Mouse (Mus musculus): ENCODE results near the gene Psma5. TPM values are rescaled to one million over a fixed set of nuclear protein-coding genes. Genes with fewer than 3 reads are reported as not detected.

The Psma5 gene
- polyA plus RNA-seq, 1 experiment from 2014 or later: 277 TPM

DNA sequence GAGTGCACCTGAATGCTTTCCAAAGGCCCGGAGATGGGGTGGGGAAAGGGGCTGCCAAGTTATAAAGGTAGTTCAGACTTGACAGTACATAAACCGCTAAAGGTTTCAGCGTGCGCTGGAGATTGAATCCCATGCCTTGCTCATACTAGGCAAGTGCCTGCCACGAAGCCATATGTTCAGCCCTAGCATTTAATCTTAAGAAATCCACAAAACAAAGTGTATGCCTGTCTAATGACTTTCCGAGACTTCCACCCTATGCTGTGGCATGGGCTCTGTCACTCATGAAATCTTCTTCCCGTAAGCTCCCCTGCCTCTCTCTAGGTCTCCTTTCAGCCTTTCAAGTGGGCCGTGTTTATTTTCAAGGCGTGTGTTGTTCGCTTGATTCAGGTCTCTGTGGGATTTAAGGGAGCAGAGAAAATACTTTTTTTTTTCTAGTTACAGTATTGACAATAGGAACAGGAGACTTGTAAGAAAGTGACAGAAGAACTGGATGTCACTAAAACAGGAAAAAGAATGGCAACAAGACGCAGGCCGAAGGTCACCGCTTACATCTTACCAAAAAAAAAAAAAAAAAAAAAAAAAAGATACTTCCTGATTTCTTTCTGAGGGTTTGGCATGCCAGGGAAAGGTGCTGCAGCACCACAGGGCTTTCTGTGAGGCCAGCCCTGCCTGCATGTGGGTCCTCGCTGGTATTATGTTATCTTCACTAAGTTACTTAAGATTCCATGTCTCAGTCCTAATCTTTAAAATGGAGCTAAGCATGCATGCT, 30.1 kb downstream of the Psma5 start:
- Histone ChIP-seq H3K27me3 (ENCODE audit: control insufficient read depth, insufficient read depth, low read length) (no peaks in the 10 kb centered on the region), H3K9me3 (ENCODE audit: control insufficient read depth, low read length) (no peaks in the 10 kb centered on the region), H3K27ac (ENCODE audit: low read depth, low read length) (no peak overlapping the region), H3K4me1 (replicated peaks; ENCODE audit: control insufficient read depth, insufficient read depth, low read length) (peaks cover 29% of the 10 kb centered on the region), H3K4me2 (ENCODE audit: low read depth, low read length, severe bottlenecking) (no peak overlapping the region; the same call in 1 of the 2 replicates), H3K36me3 (ENCODE audit: control insufficient read depth, insufficient read depth, low read length) (no peaks in the 10 kb centered on the region), H3K4me3 (ENCODE audit: low read depth, low read length) (no peak overlapping the region), H3K9ac (ENCODE audit: low read length) (peak overlapping the region; percentile 33; the same call in 1 of the 2 replicates)
- WGBS: 66% methylated on average over 14 of the region's 14 CpGs
- no peak for DNase-seq (ENCODE audit: low spot score)
- no peak for ATAC-seq (replicated peaks; ENCODE audit: low FRiP score)

- H3K27ac ChIP-seq (ENCODE audit: low read depth, low read length): no peak overlapping the region
- no peak overlapping the region for H3K4me3 ChIP-seq (ENCODE audit: low read depth, low read length)
- peaks cover 29% of the 10 kb centered on the region for H3K4me1 ChIP-seq (replicated peaks; ENCODE audit: control insufficient read depth, insufficient read depth, low read length)
- H3K9ac ChIP-seq (ENCODE audit: low read length): peak overlapping the region; percentile 33; the same call in 1 of the 2 replicates
- no peaks in the 10 kb centered on the region for H3K27me3 ChIP-seq (ENCODE audit: control insufficient read depth, insufficient read depth, low read length)
- ATAC-seq (replicated peaks; ENCODE audit: low FRiP score) (no peak), DNase-seq (ENCODE audit: low spot score) (no peak)
- H3K4me2 ChIP-seq (ENCODE audit: low read depth, low read length, severe bottlenecking): peak overlapping the region; percentile 18; the same call in 1 of the 2 replicates
- WGBS: 22% methylated on average over 17 of the region's 17 CpGs
- no peaks in the 10 kb centered on the region for H3K36me3 ChIP-seq (ENCODE audit: control insufficient read depth, insufficient read depth, low read length)
- H3K9me3 ChIP-seq (ENCODE audit: control insufficient read depth, low read length): no peaks in the 10 kb centered on the region
These were observed 31.4 kb downstream of the Psma5 start for GRCm38 (mm10) chr3:108287811-108288805.

DNA sequence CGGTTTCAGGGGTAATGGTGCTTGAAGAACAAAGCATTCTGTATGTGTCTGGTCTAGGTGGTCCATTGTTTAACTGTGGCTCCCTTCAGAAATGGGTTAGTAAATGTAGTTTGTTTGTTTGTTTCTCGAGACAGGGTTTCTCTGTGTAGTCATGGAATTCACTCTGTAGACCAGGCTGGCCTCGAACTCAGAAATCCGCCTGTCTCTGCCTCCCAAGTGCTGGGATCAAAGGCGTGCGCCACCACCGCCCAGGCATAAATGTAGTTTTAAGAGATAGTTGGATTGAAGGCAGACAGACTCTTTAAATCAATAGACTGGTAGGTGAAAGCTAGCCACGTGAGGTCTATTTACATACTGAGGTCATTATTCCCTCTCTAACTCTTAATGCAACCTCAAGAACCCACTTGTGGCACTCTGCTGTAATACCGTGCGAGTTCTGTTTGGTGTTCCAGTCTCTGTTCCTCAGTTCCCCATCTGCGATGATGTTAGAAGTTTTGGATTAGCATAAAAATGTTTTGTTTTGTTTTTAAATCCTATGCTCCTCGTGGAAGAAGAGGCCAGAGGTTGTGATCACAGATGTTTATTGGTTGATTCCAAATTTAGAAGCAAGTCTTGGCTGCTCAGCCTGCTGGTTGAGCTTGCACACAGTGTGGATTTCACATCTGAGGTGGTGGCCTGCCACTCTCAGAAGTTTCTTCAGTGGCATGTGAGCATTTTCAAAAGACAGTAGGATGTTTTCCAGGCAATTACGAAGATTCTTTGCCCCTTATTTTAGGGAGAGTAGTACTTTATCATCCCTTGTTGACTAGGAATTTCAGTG, 32.8 kb downstream of the Psma5 start:
- Histone ChIP-seq H3K9me3 (ENCODE audit: control insufficient read depth, low read length) (no peaks in the 10 kb centered on the region), H3K27me3 (ENCODE audit: control insufficient read depth, insufficient read depth, low read length) (no peaks in the 10 kb centered on the region), H3K9ac (ENCODE audit: low read length) (no peak overlapping the region), H3K4me3 (ENCODE audit: low read depth, low read length) (no peak overlapping the region), H3K4me2 (ENCODE audit: low read depth, low read length, severe bottlenecking) (no peak overlapping the region), H3K27ac (ENCODE audit: low read depth, low read length) (no peak overlapping the region), H3K4me1 (replicated peaks; ENCODE audit: control insufficient read depth, insufficient read depth, low read length) (peaks cover 30% of the 10 kb centered on the region), H3K36me3 (ENCODE audit: control insufficient read depth, insufficient read depth, low read length) (no peaks in the 10 kb centered on the region)
- WGBS: 86% methylated on average over 13 of the region's 13 CpGs
- ATAC-seq (replicated peaks; ENCODE audit: low FRiP score) (no peak), DNase-seq (ENCODE audit: low spot score) (no peak)

DNA sequence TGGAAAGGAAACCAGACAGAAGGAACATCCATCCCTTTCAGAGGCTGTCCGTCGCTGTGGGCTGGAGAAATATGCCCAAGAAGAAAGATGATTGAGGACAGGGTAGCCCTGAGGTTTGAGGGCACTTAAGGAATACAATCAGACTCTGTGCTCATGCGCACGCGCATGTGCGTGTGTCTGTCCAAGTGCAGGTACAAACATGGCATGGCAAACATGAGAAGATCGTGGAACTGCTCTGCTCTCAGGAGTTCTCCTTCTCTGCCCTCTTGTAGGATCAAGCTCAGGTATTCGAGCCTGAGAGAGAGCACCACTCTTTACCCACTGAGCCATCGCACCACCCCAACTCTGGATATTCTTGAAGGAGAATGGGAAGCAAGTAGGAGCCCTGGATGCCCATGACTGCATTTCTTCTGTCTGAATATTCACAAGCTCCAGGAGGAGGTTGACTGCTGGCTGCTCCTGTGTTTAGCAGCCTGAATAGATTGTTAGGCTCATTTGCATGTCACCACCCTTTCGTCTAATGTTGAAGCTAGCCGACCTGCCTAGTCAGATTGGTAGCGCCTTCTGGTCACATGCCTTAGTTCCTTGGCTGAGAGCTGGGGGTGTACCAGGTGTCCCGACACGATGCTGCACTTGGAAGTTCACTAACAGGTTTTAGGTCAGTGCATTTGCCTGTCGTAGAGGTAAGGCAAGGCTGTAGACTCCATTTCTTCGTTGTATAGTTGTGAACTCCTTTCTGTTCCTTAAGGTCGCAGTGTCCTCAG, 34.5 kb downstream of the Psma5 start:
- H3K4me3 ChIP-seq (ENCODE audit: low read depth, low read length): no peak overlapping the region
- H3K9me3 ChIP-seq (ENCODE audit: control insufficient read depth, low read length): no peaks in the 10 kb centered on the region
- H3K27ac ChIP-seq (ENCODE audit: low read depth, low read length): no peak overlapping the region
- peaks cover 41% of the 10 kb centered on the region for H3K4me1 ChIP-seq (replicated peaks; ENCODE audit: control insufficient read depth, insufficient read depth, low read length)
- ATAC-seq (replicated peaks; ENCODE audit: low FRiP score) (no peak), DNase-seq (ENCODE audit: low spot score) (no peak)
- no peaks in the 10 kb centered on the region for H3K27me3 ChIP-seq (ENCODE audit: control insufficient read depth, insufficient read depth, low read length)
- H3K36me3 ChIP-seq (ENCODE audit: control insufficient read depth, insufficient read depth, low read length): no peaks in the 10 kb centered on the region
- WGBS: 72% methylated on average over 17 of the region's 17 CpGs
- no peak overlapping the region for H3K4me2 ChIP-seq (ENCODE audit: low read depth, low read length, severe bottlenecking)
- no peak overlapping the region for H3K9ac ChIP-seq (ENCODE audit: low read length)

- ATAC-seq (replicated peaks; ENCODE audit: low FRiP score) (no peak), DNase-seq (ENCODE audit: low spot score) (no peak)
- 42% methylated on average over 2 of the region's 2 CpGs for WGBS
- no peaks in the 10 kb centered on the region for H3K36me3 ChIP-seq (ENCODE audit: control insufficient read depth, insufficient read depth, low read length)
- peaks cover 27% of the 10 kb centered on the region for H3K4me1 ChIP-seq (replicated peaks; ENCODE audit: control insufficient read depth, insufficient read depth, low read length)
- H3K9me3 ChIP-seq (ENCODE audit: control insufficient read depth, low read length): no peaks in the 10 kb centered on the region
- no peak overlapping the region for H3K27ac ChIP-seq (ENCODE audit: low read depth, low read length)
- no peak overlapping the region for H3K4me2 ChIP-seq (ENCODE audit: low read depth, low read length, severe bottlenecking)
- no peaks in the 10 kb centered on the region for H3K27me3 ChIP-seq (ENCODE audit: control insufficient read depth, insufficient read depth, low read length)
- H3K4me3 ChIP-seq (ENCODE audit: low read depth, low read length): no peak overlapping the region
- no peak overlapping the region; the same call in 1 of the 2 replicates for H3K9ac ChIP-seq (ENCODE audit: low read length)
These were observed 37.7 kb downstream of the Psma5 start for GRCm38 (mm10) chr3:108294398-108294797.

DNA sequence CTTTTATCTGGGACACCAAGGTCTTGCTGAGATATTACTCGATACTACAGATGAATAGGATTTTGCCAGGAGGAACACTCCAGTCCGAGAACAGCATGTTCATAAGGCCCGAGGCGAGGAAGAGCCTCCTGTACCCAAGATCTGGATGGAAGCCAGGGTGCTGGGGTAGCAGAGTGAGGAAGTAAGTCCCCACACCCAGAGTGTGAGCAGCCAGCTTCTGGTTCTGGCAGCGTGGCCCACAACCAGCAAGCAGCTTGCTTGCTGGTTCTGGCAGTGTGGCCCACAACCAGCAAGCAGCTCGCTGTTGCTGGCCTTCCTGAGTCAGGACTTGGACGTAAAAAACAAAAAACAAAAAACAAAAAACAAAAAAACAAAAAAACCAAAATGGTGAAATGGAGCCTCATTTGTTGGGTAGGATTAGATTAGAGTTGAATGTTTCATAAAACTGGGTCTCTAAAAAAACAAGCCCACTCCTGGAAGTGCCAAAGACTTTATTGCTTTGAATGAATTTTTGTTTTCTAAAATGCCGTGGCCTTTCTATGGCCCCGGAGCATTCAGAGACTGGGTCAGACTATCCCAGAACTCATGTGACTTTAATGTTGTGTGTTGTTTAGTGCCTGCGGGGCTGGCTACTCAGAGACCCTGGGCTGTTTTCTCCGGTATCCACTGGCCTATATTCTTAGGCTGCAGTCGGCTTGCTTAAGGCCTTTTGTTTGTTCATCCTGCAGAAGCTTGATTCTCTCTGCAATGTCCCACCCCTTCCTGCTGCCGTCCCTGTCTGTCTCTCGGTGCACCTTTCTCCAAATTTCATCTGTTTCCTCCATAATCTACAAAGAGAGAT, 38.9 kb downstream of the Psma5 start:
- H3K4me2 ChIP-seq (ENCODE audit: low read depth, low read length, severe bottlenecking): peak overlapping the region; percentile 19
- no peaks in the 10 kb centered on the region for H3K9me3 ChIP-seq (ENCODE audit: control insufficient read depth, low read length)
- DNase-seq (ENCODE audit: low spot score) (no peak), ATAC-seq (replicated peaks; ENCODE audit: low FRiP score) (peak; percentile 31; the same call in 1 of the 2 replicates)
- H3K27me3 ChIP-seq (ENCODE audit: control insufficient read depth, insufficient read depth, low read length): no peaks in the 10 kb centered on the region
- peaks cover 27% of the 10 kb centered on the region for H3K4me1 ChIP-seq (replicated peaks; ENCODE audit: control insufficient read depth, insufficient read depth, low read length)
- 36% methylated on average over 14 of the region's 14 CpGs for WGBS
- H3K9ac ChIP-seq (ENCODE audit: low read length): peak overlapping the region; percentile 48
- no peaks in the 10 kb centered on the region for H3K36me3 ChIP-seq (ENCODE audit: control insufficient read depth, insufficient read depth, low read length)
- peak overlapping the region; percentile 79; the same call in 1 of the 2 replicates for H3K27ac ChIP-seq (ENCODE audit: low read depth, low read length)
- H3K4me3 ChIP-seq (ENCODE audit: low read depth, low read length): no peak overlapping the region

All from forebrain, embryonic 11.5 days (tissue).